Mouse (Mus musculus) intestine, embryonic 14.5 days (tissue): ENCODE results near the gene Rbm44. TPM values are rescaled to one million over a fixed set of nuclear protein-coding genes. Genes with fewer than 3 reads are reported as not detected.

Experiments
- ATAC-seq: fragments of 200-750 bp; cut with Nextera tagmentation; replicated peaks from 2 replicates; pipeline ENCODE4 v1.8.0; 2017; ENCODE audit warnings: low read depth, moderate number of reproducible peaks, moderate TSS enrichment, moderate library complexity; ENCODE audit not compliant: low FRiP score, low TSS enrichment
- DNase-seq: peaks from one replicate; pipeline ENCODE4 v3.0.0-alpha.2; 2018; ENCODE audit warnings: low spot score
- H3K27ac ChIP-seq: fragments of 300-500 bp; sonication (generic); 2 replicates; pipeline ENCODE4 v1.5.1; 2014; ENCODE audit warnings: low read depth, mild to moderate bottlenecking, control low read depth
- H3K27me3 ChIP-seq: fragments of 300-500 bp; sonication (generic); replicated peaks from 2 replicates; pipeline ENCODE4 v1.6.1; 2014; ENCODE audit warnings: low read length, control low read depth; ENCODE audit not compliant: control insufficient read depth, insufficient read depth
- H3K36me3 ChIP-seq: fragments of 300-500 bp; sonication (generic); 2 replicates; pipeline ENCODE4 v1.6.1; 2014; ENCODE audit warnings: low read length, control low read depth; ENCODE audit not compliant: control insufficient read depth, insufficient read depth
- H3K4me1 ChIP-seq: fragments of 300-500 bp; sonication (generic); replicated peaks from 2 replicates; pipeline ENCODE4 v1.6.1; 2014; ENCODE audit warnings: low read length, control low read depth, mixed read lengths; ENCODE audit not compliant: control insufficient read depth, insufficient read depth
- H3K4me2 ChIP-seq: fragments of 300-500 bp; sonication (generic); 2 replicates; pipeline ENCODE4 v1.6.1; 2014; ENCODE audit warnings: low read length
- H3K4me3 ChIP-seq: fragments of 300-500 bp; sonication (generic); 2 replicates; pipeline ENCODE4 v1.5.1; 2014; ENCODE audit warnings: low read depth, low read length, control low read depth, mixed read lengths
- H3K9ac ChIP-seq: fragments of 300-500 bp; sonication (generic); 2 replicates; pipeline ENCODE4 v1.6.1; 2014; ENCODE audit warnings: mild to moderate bottlenecking, low read length
- H3K9me3 ChIP-seq: fragments of 300-500 bp; sonication (generic); 2 replicates; pipeline ENCODE4 v1.6.1; 2016; ENCODE audit warnings: low read length, control low read depth; ENCODE audit not compliant: control insufficient read depth
- WGBS: fragments of 180-500 bp; shearing (Covaris S2); extraction: QIAGEN DNeasy Blood & Tissue Kit; methylation state at CpG from one replicate; pipeline ENCODE4 v1.1.7; 2014; 5-methylcytosine and 5-hydroxymethylcytosine counted together
- polyA plus RNA-seq: library from polyadenylated mRNA; unstranded; fragments of >200 nt; fragmentation: Nextera tagmentation; extraction: Ambion mirVana; gene quantifications from 2 replicates; pipeline ENCODE4 v1.2.1, GENCODE M21; 2014

Rbm44 gene
- polyA plus RNA-seq, 1 experiment from 2014 or later, result 1.3 TPM

DNA sequence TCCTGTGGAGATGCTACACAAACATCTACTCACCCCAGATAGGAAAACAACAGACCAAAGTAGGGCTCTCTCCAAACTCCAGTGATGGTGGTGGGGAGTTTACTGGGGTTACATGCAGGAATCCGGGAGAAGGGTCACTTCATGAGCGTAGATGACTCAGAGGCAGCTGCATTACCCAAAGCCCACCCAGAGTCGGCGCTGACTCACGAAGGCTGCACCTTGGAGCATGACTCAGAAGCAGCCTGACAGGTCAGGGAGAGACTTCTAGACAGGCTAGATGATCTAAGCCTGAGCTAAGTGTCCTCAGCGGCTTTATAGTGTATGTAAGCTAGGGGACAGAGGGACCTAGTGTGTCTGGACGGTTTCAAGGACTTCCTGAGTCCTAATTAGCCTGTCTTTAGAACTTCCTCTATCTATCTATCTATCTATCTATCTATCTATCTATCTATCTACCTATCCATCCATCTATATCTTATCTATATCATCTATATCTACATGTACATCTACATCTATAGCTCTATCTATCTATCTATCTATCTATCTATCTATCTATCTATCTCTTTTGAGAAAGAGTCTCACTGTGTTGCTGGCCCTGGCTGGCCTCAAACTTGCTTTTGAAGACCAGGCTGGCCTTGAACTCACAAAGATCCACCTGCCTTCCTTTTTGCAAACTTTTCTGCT lies 74.9 kb downstream of the Rbm44 start:
- no peak for ATAC-seq
- Histone ChIP-seq H3K27ac (no peak overlapping the region), H3K4me1 (peaks cover 4% of the 10 kb centered on the region; the same call in 1 of the 2 replicates), H3K9me3 (no peaks in the 10 kb centered on the region), H3K9ac (no peak overlapping the region), H3K27me3 (no peaks in the 10 kb centered on the region), H3K4me2 (no peak overlapping the region), H3K36me3 (no peaks in the 10 kb centered on the region), H3K4me3 (no peak overlapping the region)
- DNase-seq, result no peak
- WGBS, result 76% methylated on average over 7 of the region's 7 CpGs

DNA sequence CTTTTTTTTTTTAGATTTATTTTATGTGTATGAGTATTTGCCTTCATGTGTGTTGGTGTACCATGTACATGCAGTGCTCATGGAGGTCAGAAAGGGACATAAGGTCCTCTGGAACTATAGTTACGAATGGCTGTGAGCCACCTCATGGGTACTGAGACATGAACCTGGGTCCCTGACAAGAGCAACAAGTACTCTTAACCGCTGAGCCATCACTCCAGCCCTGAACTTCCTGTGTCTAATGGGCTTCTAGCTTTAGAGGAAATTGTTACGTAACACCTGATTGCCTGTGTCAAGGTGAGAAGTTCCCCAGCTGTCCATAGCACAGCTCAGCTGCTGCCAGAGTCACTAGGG lies 75.4 kb downstream of the Rbm44 start:
- peaks cover 4% of the 10 kb centered on the region; the same call in 1 of the 2 replicates for H3K4me1 ChIP-seq
- DNase-seq (no peak), ATAC-seq (no peak)
- H3K27me3 ChIP-seq, result no peaks in the 10 kb centered on the region
- H3K4me2 ChIP-seq, result no peak overlapping the region
- H3K4me3 ChIP-seq, result no peak overlapping the region
- H3K27ac ChIP-seq, result no peak overlapping the region
- H3K36me3 ChIP-seq, result no peaks in the 10 kb centered on the region
- H3K9ac ChIP-seq, result no peak overlapping the region
- no peaks in the 10 kb centered on the region for H3K9me3 ChIP-seq
- WGBS, result 82% methylated on average over 3 of the region's 3 CpGs

Other genes starting within 250 kb of the Rbm44 start
- 0.60 and 0.96 TPM in 2 replicates for gene Mlph, start 230.0 kb upstream of the Rbm44 start, polyA plus RNA-seq
- gene Prlh, start 192.0 kb upstream of the Rbm44 start, polyA plus RNA-seq, result not detected in 2 replicates
- gene Rab17, start 175.4 kb upstream of the Rbm44 start, polyA plus RNA-seq, result 21.2 and 22.8 TPM in 2 replicates
- gene Lrrfip1, start 146.4 kb upstream of the Rbm44 start, polyA plus RNA-seq, result 60.4 and 65.3 TPM in 2 replicates
- 5.4 and 6.0 TPM in 2 replicates for gene Ramp1, start 34.7 kb downstream of the Rbm44 start, polyA plus RNA-seq
- 69.9 and 71.6 TPM in 2 replicates for gene Ube2f, start 105.2 kb downstream of the Rbm44 start, polyA plus RNA-seq
- 13.5 and 16.9 TPM in 2 replicates for gene Scly, start 153.2 kb downstream of the Rbm44 start, polyA plus RNA-seq
- not detected in 2 replicates for gene Espnl, start 177.0 kb downstream of the Rbm44 start, polyA plus RNA-seq
- gene Klhl30, start 205.9 kb downstream of the Rbm44 start, polyA plus RNA-seq, result 0.44 and 0.85 TPM in 2 replicates
- gene Erfe, start 221.3 kb downstream of the Rbm44 start, polyA plus RNA-seq, result 10.8 and 10.9 TPM in 2 replicates